Mouse (Mus musculus) lung, embryonic 16.5 days (tissue): Measurements from ENCODE around the gene Aes. TPM values are rescaled to one million over a fixed set of nuclear protein-coding genes. Genes with fewer than 3 reads are reported as not detected.

ENCODE experiments used
- ATAC-seq: fragments of 200-750 bp; cut with Nextera tagmentation; 2 replicates; pipeline ENCODE4 v1.8.0; 2017; ENCODE audit warnings: low read depth, mild to moderate bottlenecking, moderate library complexity
- H3K27ac ChIP-seq: fragments of 300-500 bp; sonication (generic); 2 replicates; pipeline ENCODE4 v1.5.1; 2014; ENCODE audit warnings: mild to moderate bottlenecking, control low read depth, low read length
- H3K27me3 ChIP-seq: fragments of 300-500 bp; sonication (generic); 2 replicates; pipeline ENCODE4 v1.6.1; 2014; ENCODE audit warnings: low read depth, low read length, mixed read lengths; ENCODE audit not compliant: control insufficient read depth, insufficient read depth
- H3K36me3 ChIP-seq: fragments of 300-500 bp; sonication (generic); 2 replicates; pipeline ENCODE4 v1.6.1; 2014; ENCODE audit warnings: low read length; ENCODE audit not compliant: control insufficient read depth, insufficient read depth
- H3K4me1 ChIP-seq: fragments of 300-500 bp; sonication (generic); replicated peaks from 2 replicates; pipeline ENCODE4 v1.6.1; 2014; ENCODE audit warnings: low read length, mixed read lengths; ENCODE audit not compliant: control insufficient read depth, insufficient read depth
- H3K4me2 ChIP-seq: fragments of 300-500 bp; sonication (generic); 2 replicates; pipeline ENCODE4 v1.6.1; 2014; ENCODE audit warnings: low read depth, low read length, control low read depth
- H3K4me3 ChIP-seq: fragments of 300-500 bp; sonication (generic); 2 replicates; pipeline ENCODE4 v1.5.1; 2014; ENCODE audit warnings: mild to moderate bottlenecking, low read length, control low read depth
- H3K9ac ChIP-seq: fragments of 300-500 bp; sonication (generic); 2 replicates; pipeline ENCODE4 v1.6.1; 2014; ENCODE audit warnings: low read length, control low read depth
- H3K9me3 ChIP-seq: fragments of 300-500 bp; sonication (generic); 2 replicates; pipeline ENCODE4 v1.6.1; 2016; ENCODE audit warnings: low read length; ENCODE audit not compliant: control insufficient read depth
- WGBS: fragments of 180-500 bp; shearing (Covaris S2); extraction: QIAGEN DNeasy Blood & Tissue Kit; methylation state at CpG from one replicate; pipeline ENCODE4 v1.1.7; 2014; 5-methylcytosine and 5-hydroxymethylcytosine counted together
- polyA plus RNA-seq: library from polyadenylated mRNA; unstranded; fragments of >200 nt; fragmentation: Nextera tagmentation; extraction: Ambion mirVana; gene quantifications from 2 replicates; pipeline ENCODE4 v1.2.1, GENCODE M21; 2015

Aes gene
- polyA plus RNA-seq, 1 experiment from 2014 or later, result 416 TPM

- peaks cover 5% of the 10 kb centered on the region for H3K36me3 ChIP-seq
- H3K4me1 ChIP-seq, result peaks cover 67% of the 10 kb centered on the region
- peak overlapping the region; percentile 61 for H3K9ac ChIP-seq
- H3K4me3 ChIP-seq, result peak overlapping the region; percentile 57
- H3K27ac ChIP-seq, result peak overlapping the region; percentile 96
- under 1% methylated on average over 18 of the region's 18 CpGs for WGBS
- peak overlapping the region; percentile 85 for H3K4me2 ChIP-seq
- H3K9me3 ChIP-seq, result no peaks in the 10 kb centered on the region
- peak; percentile 90 for ATAC-seq
- H3K27me3 ChIP-seq, result no peaks in the 10 kb centered on the region
Measured at GRCm38 (mm10) chr10:81571501-81571876, 12.2 kb downstream of the Aes start.

- ATAC-seq, result no peak
- 10% methylated on average over 9 of the region's 9 CpGs for WGBS
- peak overlapping the region; percentile 40 for H3K4me3 ChIP-seq
- H3K36me3 ChIP-seq, result no peaks in the 10 kb centered on the region
- peaks cover 67% of the 10 kb centered on the region for H3K4me1 ChIP-seq
- H3K27ac ChIP-seq, result peak overlapping the region; percentile 96
- no peaks in the 10 kb centered on the region for H3K27me3 ChIP-seq
- H3K9ac ChIP-seq, result peak overlapping the region; percentile 61
- no peaks in the 10 kb centered on the region for H3K9me3 ChIP-seq
- H3K4me2 ChIP-seq, result peak overlapping the region; percentile 85
Measured at GRCm38 (mm10) chr10:81572133-81572671, 12.9 kb downstream of the Aes start.

GRCm38 (mm10) chr10:81572975-81573374, 13.7 kb downstream of the Aes start:
- Histone ChIP-seq H3K36me3 (no peaks in the 10 kb centered on the region), H3K27ac (peak overlapping the region; percentile 96), H3K4me2 (no peak overlapping the region), H3K9ac (no peak overlapping the region), H3K9me3 (no peaks in the 10 kb centered on the region), H3K27me3 (no peaks in the 10 kb centered on the region), H3K4me3 (no peak overlapping the region), H3K4me1 (peaks cover 64% of the 10 kb centered on the region)
- 12% methylated on average over 9 of the region's 9 CpGs for WGBS
- ATAC-seq, result no peak

GRCm38 (mm10) chr10:81574081-81575056, 15.1 kb downstream of the Aes start, which contains the start of gene Tle2:
Tle2 (plus strand) TSS chr10:81574561.
- H3K4me1 ChIP-seq, result peaks cover 51% of the 10 kb centered on the region
- H3K27ac ChIP-seq, result peak within 1 kb of the TSS; percentile 66
- peak within 1 kb of the TSS; percentile 81 for H3K9ac ChIP-seq
- peak within 1 kb of the TSS; percentile 70 for H3K4me3 ChIP-seq
- no peak for ATAC-seq
- 21% methylated on average over 10 of the region's 10 CpGs for WGBS
- H3K27me3 ChIP-seq, result no peaks in the 10 kb centered on the region
- H3K36me3 ChIP-seq, result no peaks in the 10 kb centered on the region
- peak within 1 kb of the TSS; percentile 79 for H3K4me2 ChIP-seq
- no peaks in the 10 kb centered on the region for H3K9me3 ChIP-seq

GRCm38 (mm10) chr10:81575208-81575631, 15.9 kb downstream of the Aes start:
- ATAC-seq, result peak; percentile 15
- H3K4me2 ChIP-seq, result peak overlapping the region; percentile 79
- under 1% methylated on average over 26 of the region's 30 CpGs for WGBS
- H3K27me3 ChIP-seq, result no peaks in the 10 kb centered on the region
- H3K4me1 ChIP-seq, result peaks cover 43% of the 10 kb centered on the region
- peak overlapping the region; percentile 70 for H3K4me3 ChIP-seq
- H3K9me3 ChIP-seq, result no peaks in the 10 kb centered on the region
- peak overlapping the region; percentile 81 for H3K9ac ChIP-seq
- no peaks in the 10 kb centered on the region; the same call in 1 of the 2 replicates for H3K36me3 ChIP-seq
- H3K27ac ChIP-seq, result peak overlapping the region; percentile 66

GRCm38 (mm10) chr10:81575695-81576094, 16.4 kb downstream of the Aes start:
- Histone ChIP-seq H3K9me3 (no peaks in the 10 kb centered on the region), H3K9ac (peak overlapping the region; percentile 81), H3K4me2 (peak overlapping the region; percentile 79), H3K4me3 (peak overlapping the region; percentile 70), H3K27me3 (no peaks in the 10 kb centered on the region), H3K4me1 (peaks cover 38% of the 10 kb centered on the region), H3K36me3 (no peaks in the 10 kb centered on the region; the same call in none of the 2 replicates), H3K27ac (peak overlapping the region; percentile 66)
- WGBS, result 3% methylated on average over 6 of the region's 6 CpGs
- no peak for ATAC-seq

- H3K27me3 ChIP-seq, result no peaks in the 10 kb centered on the region
- H3K4me2 ChIP-seq, result no peak overlapping the region; the same call in 1 of the 2 replicates
- no peaks in the 10 kb centered on the region for H3K9me3 ChIP-seq
- no peak overlapping the region for H3K4me3 ChIP-seq
- peaks cover 6% of the 10 kb centered on the region for H3K4me1 ChIP-seq
- no peak overlapping the region for H3K9ac ChIP-seq
- no peak for ATAC-seq
- H3K27ac ChIP-seq, result no peak overlapping the region
- no peaks in the 10 kb centered on the region; the same call in none of the 2 replicates for H3K36me3 ChIP-seq
- 68% methylated on average over 4 of the region's 4 CpGs for WGBS
Measured at GRCm38 (mm10) chr10:81579967-81580366, 20.7 kb downstream of the Aes start.

GRCm38 (mm10) chr10:81580441-81581070, 21.3 kb downstream of the Aes start:
- 47% methylated on average over 25 of the region's 25 CpGs for WGBS
- peak; percentile 13 for ATAC-seq
- Histone ChIP-seq H3K4me2 (peak overlapping the region; percentile 26), H3K4me3 (no peak overlapping the region), H3K9ac (peak overlapping the region; percentile 27; the same call in 1 of the 2 replicates), H3K4me1 (peaks cover 6% of the 10 kb centered on the region), H3K9me3 (no peaks in the 10 kb centered on the region), H3K36me3 (peaks cover 2% of the 10 kb centered on the region), H3K27ac (no peak overlapping the region), H3K27me3 (no peaks in the 10 kb centered on the region)

GRCm38 (mm10) chr10:81583347-81583746, 24.1 kb downstream of the Aes start:
- no peak for ATAC-seq
- Histone ChIP-seq H3K4me3 (no peak overlapping the region), H3K27me3 (no peaks in the 10 kb centered on the region), H3K4me1 (no peaks in the 10 kb centered on the region; the same call in 1 of the 2 replicates), H3K27ac (no peak overlapping the region), H3K9ac (no peak overlapping the region), H3K4me2 (no peak overlapping the region), H3K9me3 (no peaks in the 10 kb centered on the region), H3K36me3 (peaks cover 14% of the 10 kb centered on the region)
- 45% methylated on average over 6 of the region's 6 CpGs for WGBS
